Mouse (Mus musculus) liver, embryonic 14.5 days (tissue): ENCODE results near the gene 6030452D12Rik. TPM values are rescaled to one million over a fixed set of nuclear protein-coding genes. Genes with fewer than 3 reads are reported as not detected.

ENCODE experiments used
- ATAC-seq: fragments of 200-750 bp; cut with Nextera tagmentation; 2 replicates; pipeline ENCODE4 v1.8.0; 2017; ENCODE audit warnings: moderate number of reproducible peaks, mild to moderate bottlenecking, moderate library complexity; ENCODE audit not compliant: insufficient read depth
- DNase-seq, 3 experiments: peaks; one replicate each; pipeline ENCODE4 v3.0.0-alpha.2; 2012 to 2013; ENCODE audit warnings: low read depth in 3 of 3, low spot score in 3 of 3
- H3K27ac ChIP-seq: fragments of 300-500 bp; sonication (generic); 2 replicates; pipeline ENCODE4 v1.5.1; 2014; ENCODE audit warnings: moderate library complexity, mild to moderate bottlenecking, control low read depth, inconsistent platforms
- H3K27me3 ChIP-seq: fragments of 300-500 bp; sonication (generic); 2 replicates; pipeline ENCODE4 v1.6.1; 2014; ENCODE audit warnings: mild to moderate bottlenecking, low read length, moderate library complexity; ENCODE audit not compliant: control insufficient read depth, insufficient read depth
- H3K36me3 ChIP-seq: fragments of 300-500 bp; sonication (generic); replicated peaks from 2 replicates; pipeline ENCODE4 v1.6.1; 2014; ENCODE audit warnings: low read depth; ENCODE audit not compliant: control insufficient read depth, insufficient read depth
- H3K4me1 ChIP-seq, 2 experiments: fragments of 200-500 bp in 1 of 2; fragments of 300-500 bp in 1 of 2; sonication (generic) in 1 of 2; replicated peaks; 2 replicates each; pipeline ENCODE4 v1.6.1; 2012 to 2014; ENCODE audit warnings: antibody characterized with exemption in 1 of 2, inconsistent platforms in 1 of 2, low read length in 1 of 2; ENCODE audit not compliant: control insufficient read depth in 2 of 2, insufficient read depth in 2 of 2
- H3K4me2 ChIP-seq: fragments of 300-500 bp; sonication (generic); 2 replicates; pipeline ENCODE4 v1.6.1; 2014; ENCODE audit warnings: low read depth, mild to moderate bottlenecking, control low read depth, moderate library complexity
- H3K4me3 ChIP-seq, 2 experiments: fragments of 200-500 bp in 1 of 2; fragments of 300-500 bp in 1 of 2; sonication (generic) in 1 of 2; 2 replicates each; pipeline ENCODE4 v1.5.1; 2012 to 2014; ENCODE audit warnings: low read depth in 2 of 2, low read length in 2 of 2, mild to moderate bottlenecking in 2 of 2, control low read depth in 1 of 2, inconsistent platforms in 1 of 2, moderate library complexity in 1 of 2; ENCODE audit not compliant: insufficient read depth in 1 of 2
- H3K9ac ChIP-seq: fragments of 300-500 bp; sonication (generic); replicated peaks from 2 replicates; pipeline ENCODE4 v1.6.1; 2014; ENCODE audit warnings: mild to moderate bottlenecking, control low read depth, moderate library complexity
- H3K9me3 ChIP-seq: fragments of 300-500 bp; sonication (generic); 2 replicates; pipeline ENCODE4 v1.6.1; 2016; ENCODE audit warnings: low read length, mixed read lengths; ENCODE audit not compliant: control insufficient read depth
- CTCF ChIP-seq: IDR thresholded peaks from 2 replicates; pipeline ENCODE4 v1.5.1; 2016; ENCODE audit warnings: antibody characterized with exemption, low read depth, control low read depth
- EP300 ChIP-seq: IDR thresholded peaks from 2 replicates; pipeline ENCODE4 v1.6.1; 2016; ENCODE audit warnings: antibody characterized with exemption, low read depth
- WGBS: fragments of 180-500 bp; shearing (Covaris S2); extraction: QIAGEN DNeasy Blood & Tissue Kit; methylation state at CpG from one replicate; pipeline ENCODE4 v1.1.7; 2014; ENCODE audit not compliant: insufficient replicate concordance; 5-methylcytosine and 5-hydroxymethylcytosine counted together
- polyA plus RNA-seq, 2 experiments: library from polyadenylated mRNA; depleted of rRNA in 1 of 2; stranded (reverse) in 1 of 2; unstranded in 1 of 2; fragments of >200 nt; fragmentation: Nextera tagmentation in 1 of 2; extraction: Ambion mirVana in 1 of 2; gene quantifications; 2 replicates each; pipeline versions ENCODE4 v1.2.1 to v1.2.3; 2012 to 2014

6030452D12Rik gene
- polyA plus RNA-seq, 2 experiments, result not detected

DNA sequence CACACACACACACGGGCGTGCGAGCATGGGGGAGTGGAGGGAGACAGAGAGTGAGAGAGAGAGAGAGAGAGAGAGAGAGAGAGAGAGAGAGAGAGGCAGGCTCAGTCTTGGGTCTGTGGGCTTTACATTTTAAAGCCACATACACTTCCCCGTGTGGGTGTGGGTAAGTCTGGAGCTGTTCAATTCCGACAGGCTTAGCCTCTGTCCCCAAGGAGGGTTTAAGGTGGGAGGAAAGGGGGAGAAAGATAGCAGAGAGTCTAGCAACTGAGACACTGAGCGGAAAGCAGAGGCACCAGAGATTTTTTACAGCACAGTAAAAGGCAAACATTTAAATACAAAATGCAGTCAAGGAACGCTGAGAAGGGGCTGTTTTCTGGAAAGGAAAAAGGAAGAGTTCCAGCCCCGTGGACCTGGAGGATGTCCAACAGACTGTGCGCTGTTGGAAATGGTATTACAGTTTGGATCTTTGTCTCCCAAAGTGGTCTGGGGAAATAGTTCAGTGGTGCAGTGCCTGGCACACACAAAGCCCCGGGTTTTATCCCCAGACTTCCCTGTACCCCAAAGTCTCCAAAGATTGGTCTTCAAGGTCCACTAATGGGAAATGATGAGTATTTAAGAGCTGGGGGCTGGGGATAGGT, 5.1 kb downstream of the 6030452D12Rik start:
- no peak for DNase-seq
- no peaks in the 10 kb centered on the region for H3K9me3 ChIP-seq
- no peak for ATAC-seq
- no peak overlapping the region for H3K9ac ChIP-seq
- H3K27ac ChIP-seq, result no peak overlapping the region
- WGBS, result 50% methylated on average over 10 of the region's 10 CpGs
- no peak overlapping the region for H3K4me2 ChIP-seq
- TF ChIP-seq CTCF (no peak), EP300 (no peak)
- H3K4me1 ChIP-seq, result no peaks in the 10 kb centered on the region
- no peaks in the 10 kb centered on the region for H3K36me3 ChIP-seq
- no peak overlapping the region for H3K4me3 ChIP-seq
- peaks cover 34% of the 10 kb centered on the region for H3K27me3 ChIP-seq

DNA sequence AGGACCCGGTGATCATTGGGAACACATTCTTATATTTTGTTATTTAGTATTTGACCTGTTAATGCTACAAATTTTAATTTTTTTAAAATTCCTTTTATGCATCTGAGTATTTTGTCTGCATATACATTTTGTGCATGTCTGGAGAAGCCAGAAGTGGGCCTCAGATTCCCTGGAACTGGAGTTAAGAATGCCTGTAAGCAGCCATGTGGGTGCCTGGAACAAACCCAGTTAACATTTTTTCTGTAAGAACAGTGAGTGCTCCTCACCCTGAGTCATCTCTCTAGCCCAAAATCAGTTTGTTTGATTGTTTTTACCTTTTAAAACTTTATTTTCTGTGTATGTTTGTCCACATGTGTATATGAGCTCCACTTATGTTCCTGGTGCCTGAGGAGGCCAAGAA, 5.8 kb downstream of the 6030452D12Rik start:
- Histone ChIP-seq H3K27me3 (peaks cover 41% of the 10 kb centered on the region), H3K4me1 (no peaks in the 10 kb centered on the region), H3K4me3 (no peak overlapping the region), H3K36me3 (no peaks in the 10 kb centered on the region), H3K27ac (no peak overlapping the region), H3K4me2 (no peak overlapping the region), H3K9me3 (no peaks in the 10 kb centered on the region), H3K9ac (no peak overlapping the region)
- ATAC-seq, result no peak
- no peak for DNase-seq
- TF ChIP-seq EP300, result no peak
- no peak for TF ChIP-seq CTCF
- WGBS, result 75% methylated on average over 1 of the region's 1 CpGs

DNA sequence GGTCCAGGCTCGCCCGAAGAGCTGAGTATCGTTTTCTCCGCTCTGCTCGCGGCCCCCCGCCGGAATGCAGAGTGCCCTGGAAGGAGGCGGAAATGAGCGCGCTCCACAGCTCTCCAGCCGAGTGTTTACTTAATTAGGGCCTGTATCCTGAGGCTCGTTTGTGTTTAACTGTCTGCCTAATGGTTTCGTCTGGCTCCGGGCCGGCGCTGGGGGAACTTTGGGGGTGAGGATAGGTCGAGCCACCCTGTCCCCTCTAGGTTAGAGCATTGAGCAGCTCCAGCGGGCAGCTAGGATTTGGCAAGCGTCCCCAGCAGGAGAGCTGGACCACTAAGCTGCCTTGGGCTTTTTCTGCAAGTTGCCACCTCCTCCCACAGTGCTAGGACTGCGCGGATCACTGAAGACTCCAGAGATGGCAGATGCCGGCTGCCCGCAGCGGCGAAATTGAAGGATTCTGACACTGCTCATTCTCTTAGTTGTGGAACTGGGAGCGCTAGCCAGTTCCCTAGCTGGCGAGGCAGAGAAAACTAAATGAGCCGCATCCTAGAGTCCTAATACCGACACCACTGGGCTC, 7.5 kb downstream of the 6030452D12Rik start:
- ATAC-seq, result no peak
- H3K4me3 ChIP-seq, result no peak overlapping the region
- 2% methylated on average over 30 of the region's 30 CpGs for WGBS

DNA sequence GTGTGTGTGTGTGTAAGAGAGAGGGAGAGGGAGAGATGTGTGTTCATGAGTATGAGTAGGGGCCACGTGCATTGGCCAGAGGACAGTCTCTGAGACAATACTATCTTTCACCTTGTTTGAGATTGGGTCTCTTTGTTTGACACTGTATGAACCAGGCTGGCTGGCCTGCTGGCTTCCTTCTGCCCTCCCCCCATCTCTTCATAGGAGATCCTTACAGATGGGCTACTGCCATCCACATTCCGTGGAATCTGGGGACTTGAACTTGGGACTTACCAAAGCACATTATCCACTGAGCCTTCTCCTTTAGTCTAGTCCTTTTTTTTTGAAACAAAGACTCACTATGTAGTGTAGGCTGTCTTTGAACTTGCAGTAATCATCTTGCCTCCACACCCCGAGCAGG, 8.1 kb downstream of the 6030452D12Rik start:
- Histone ChIP-seq H3K4me3 (no peak overlapping the region), H3K9me3 (no peaks in the 10 kb centered on the region), H3K9ac (no peak overlapping the region), H3K27me3 (peaks cover 55% of the 10 kb centered on the region), H3K4me1 (no peaks in the 10 kb centered on the region), H3K4me2 (no peak overlapping the region), H3K27ac (no peak overlapping the region), H3K36me3 (no peaks in the 10 kb centered on the region)
- no peak for TF ChIP-seq EP300
- no peak for TF ChIP-seq CTCF
- ATAC-seq (no peak), DNase-seq (no peak)
- WGBS, result 21% methylated on average over 3 of the region's 3 CpGs

More for the DNA sequence above, 7.5 kb downstream of the 6030452D12Rik start:
- Histone ChIP-seq H3K27ac (no peak overlapping the region), H3K9ac (no peak overlapping the region), H3K4me1 (no peaks in the 10 kb centered on the region), H3K36me3 (no peaks in the 10 kb centered on the region), H3K4me2 (peak overlapping the region; percentile 36), H3K9me3 (no peaks in the 10 kb centered on the region), H3K27me3 (peaks cover 55% of the 10 kb centered on the region)
- TF ChIP-seq EP300 (no peak), CTCF (no peak)
- no peak for DNase-seq

DNA sequence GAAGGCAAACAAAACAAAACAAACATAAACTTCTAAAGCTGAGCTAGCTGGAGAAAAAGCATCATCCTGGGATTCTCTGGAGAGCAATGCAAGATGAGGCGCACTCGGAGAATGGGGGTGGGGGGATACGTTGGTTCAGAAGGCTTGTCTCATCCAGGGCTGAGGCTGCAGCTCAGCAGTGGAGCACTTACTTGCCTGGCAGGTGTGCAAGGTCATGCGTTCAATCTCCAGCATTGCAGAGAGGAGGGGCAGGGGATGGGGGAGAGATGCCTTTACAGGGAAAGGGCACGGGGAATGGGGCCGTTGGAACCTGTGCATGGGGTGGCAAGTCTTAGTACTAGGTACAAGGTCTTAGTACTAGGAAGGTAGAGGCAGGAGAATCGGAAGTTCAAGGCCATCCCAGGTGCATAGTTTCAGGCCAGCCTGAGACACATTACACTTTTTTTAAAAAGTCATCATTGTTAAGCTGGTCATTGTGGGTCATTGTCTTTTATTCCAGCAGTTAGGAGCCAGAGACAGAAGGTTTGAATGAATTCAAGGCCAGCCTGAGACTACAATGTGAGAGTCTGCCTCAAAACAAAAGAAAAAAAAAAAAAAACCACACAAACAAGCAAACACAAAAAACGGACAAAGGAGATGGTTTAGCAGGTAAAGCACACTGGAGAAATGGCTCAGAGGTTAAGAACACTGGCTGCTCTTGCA, 8.9 kb downstream of the 6030452D12Rik start:
- Histone ChIP-seq H3K9me3 (no peaks in the 10 kb centered on the region), H3K27ac (no peak overlapping the region), H3K9ac (no peak overlapping the region), H3K4me2 (no peak overlapping the region), H3K36me3 (no peaks in the 10 kb centered on the region), H3K27me3 (peaks cover 55% of the 10 kb centered on the region), H3K4me3 (no peak overlapping the region), H3K4me1 (no peaks in the 10 kb centered on the region)
- ATAC-seq (no peak), DNase-seq (no peak)
- no peak for TF ChIP-seq EP300
- no peak for TF ChIP-seq CTCF
- WGBS, result 33% methylated on average over 8 of the region's 8 CpGs
